8 mouse cellular contexts compared by ENCODE assay signal in genomic region chr19:29354895-29355877, GRCm38 (mm10). TPM values are rescaled to one million over a fixed set of nuclear protein-coding genes. Genes with fewer than 3 reads are reported as not detected.
DNase-seq lines count a peak whose midpoint lies in the region; ATAC-seq lines count a peak whose summit lies in the region.

No protein-coding gene starts in this region.

- peak overlapping the region; percentile 23 for H3K4me3 ChIP-seq in hindbrain, embryonic 12.5 days

- ATAC-seq in hindbrain, embryonic 12.5 days (ENCODE audit: low FRiP score), result peak; percentile 70

- H3K36me3 ChIP-seq in hindbrain, embryonic 12.5 days, result peaks cover 4% of the 10 kb centered on the region; the same call in 1 of the 2 replicates

- H3K27me3 ChIP-seq in hindbrain, embryonic 12.5 days, result no peaks in the 10 kb centered on the region

- H3K4me2 ChIP-seq in hindbrain, embryonic 12.5 days (replicated peaks), result peak overlapping the region; percentile 56

- 6% methylated on average over 20 of the region's 20 CpGs for WGBS in hindbrain, embryonic 12.5 days

- H3K9me3 ChIP-seq in hindbrain, embryonic 12.5 days (replicated peaks), result no peaks in the 10 kb centered on the region

- no peak overlapping the region for H3K27ac ChIP-seq in hindbrain, embryonic 12.5 days

- peaks cover 7% of the 10 kb centered on the region; the same call in 1 of the 2 replicates for H3K4me1 ChIP-seq in hindbrain, embryonic 12.5 days

- DNase-seq in NIH3T3 (ENCODE audit: low read depth), result peak; percentile 95
- peak; percentile 78 for DNase-seq in cerebellum, adult 9-11 months
- peak; percentile 63 to 80 for DNase-seq in frontal cortex, postnatal 10 days (ENCODE audit: low spot score in 2 of 2)
- DNase-seq in left cerebral cortex, adult 11 months (ENCODE audit: low spot score), result peak; percentile 57
- peak; percentile 85 to 90 for DNase-seq in lung, postnatal 4 days
- DNase-seq in retina, postnatal 1 day, result peak; percentile 87
- peak; percentile 98 for DNase-seq in thymus, postnatal 4 days

- H3K9ac ChIP-seq in hindbrain, embryonic 12.5 days, result no peak overlapping the region

RNA-seq across cellular contexts. Expression of gene Plgrkt, which starts 12.0 kb away (rescaled TPM):
- polyA plus RNA-seq in hindbrain, embryonic 12.5 days (2016; fragmentation: Nextera tagmentation; extraction: Ambion mirVana), result 79.4 and 88.9 TPM in 2 replicates

RNA-seq across cellular contexts. Expression of gene Cd274, which starts 12.1 kb away (rescaled TPM):
- polyA plus RNA-seq in hindbrain, embryonic 12.5 days (2016; fragmentation: Nextera tagmentation; extraction: Ambion mirVana), result 0.44 and 0.50 TPM in 2 replicates

RNA-seq across cellular contexts. Expression of gene Rln1, which starts 20.7 kb away (rescaled TPM):
- polyA plus RNA-seq in hindbrain, embryonic 12.5 days (2016; fragmentation: Nextera tagmentation; extraction: Ambion mirVana), result 1.1 and 1.3 TPM in 2 replicates

RNA-seq across cellular contexts. Expression of gene Insl6, which starts 30.0 kb away (rescaled TPM):
- polyA plus RNA-seq in hindbrain, embryonic 12.5 days (2016; fragmentation: Nextera tagmentation; extraction: Ambion mirVana), result 5.3 and 6.8 TPM in 2 replicates

RNA-seq across cellular contexts. Expression of gene Pdcd1lg2, which starts 55.5 kb away (rescaled TPM):
- polyA plus RNA-seq in hindbrain, embryonic 12.5 days (2016; fragmentation: Nextera tagmentation; extraction: Ambion mirVana), result not detected in 2 replicates
